Mouse (Mus musculus) hindlimb bud, embryonic 11.5 days (tissue): ENCODE data around the gene Ldlrap1.

Experiments
- DNase-seq: peaks from one replicate; pipeline ENCODE4 v3.0.0-alpha.2; 2012; ENCODE audit warnings: low read depth, low spot score; ENCODE audit errors: extremely low spot score

Gene Ldlrap1

DNA sequence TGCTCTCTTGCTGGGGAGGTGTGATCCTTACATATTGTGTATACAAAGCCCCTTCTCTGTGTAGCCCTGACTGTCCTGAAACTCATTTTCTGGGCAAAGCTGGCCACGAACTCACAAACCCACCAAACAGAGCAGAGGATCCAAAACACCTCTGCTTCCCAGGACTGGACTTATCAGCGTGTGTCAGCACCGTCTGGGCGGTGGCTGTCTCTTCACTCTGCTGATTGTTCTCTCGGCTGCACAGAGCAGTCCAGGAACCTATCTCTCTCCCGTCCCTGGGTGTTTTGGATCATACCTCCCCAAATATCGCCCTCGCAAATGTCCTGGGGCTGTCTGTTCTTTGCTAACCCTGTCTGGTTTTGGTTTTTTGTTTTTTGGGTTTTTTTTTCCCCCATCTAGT is 48.3 kb downstream of the Ldlrap1 start:
- DNase-seq, result no peak

DNA sequence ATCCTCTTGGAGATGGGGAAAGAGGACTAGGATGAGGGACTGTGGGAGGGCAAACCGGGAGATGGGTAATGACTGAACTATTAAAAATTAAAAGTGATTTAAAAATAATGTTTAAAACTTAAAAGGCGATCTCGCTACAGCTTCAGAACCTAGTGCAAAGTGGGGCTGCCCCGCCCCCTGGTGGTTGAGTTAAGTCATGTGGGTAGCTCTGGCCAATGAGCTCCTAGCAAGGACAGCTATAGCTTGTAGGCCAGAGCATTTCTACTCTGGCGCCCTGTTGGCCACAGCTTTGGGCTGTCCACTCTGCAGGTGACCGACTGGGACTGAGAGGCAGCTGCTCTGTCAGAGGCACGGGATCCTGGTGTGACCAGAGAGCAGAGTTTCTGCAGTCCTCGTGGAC is 53.9 kb downstream of the Ldlrap1 start:
- DNase-seq, result no peak

DNA sequence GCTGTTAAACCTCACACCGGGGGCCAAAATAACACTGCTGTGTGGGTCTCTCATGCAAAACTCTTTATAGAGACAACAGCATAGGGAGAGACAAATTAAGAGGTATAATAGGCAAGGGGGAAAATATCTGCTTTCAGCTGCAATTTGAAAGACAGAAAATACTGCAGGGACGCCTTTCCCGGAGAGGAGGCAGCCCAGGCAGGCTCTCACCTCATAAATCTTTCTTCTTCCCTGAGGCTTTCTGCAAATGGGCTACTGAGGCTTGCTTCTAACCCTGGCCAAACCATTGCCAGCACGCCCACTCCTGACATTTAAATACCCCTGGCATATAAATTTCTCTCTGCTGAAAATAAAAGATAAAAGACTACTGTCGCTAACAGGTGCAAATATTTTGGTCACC is 62.5 kb downstream of the Ldlrap1 start:
- DNase-seq, result no peak

DNA sequence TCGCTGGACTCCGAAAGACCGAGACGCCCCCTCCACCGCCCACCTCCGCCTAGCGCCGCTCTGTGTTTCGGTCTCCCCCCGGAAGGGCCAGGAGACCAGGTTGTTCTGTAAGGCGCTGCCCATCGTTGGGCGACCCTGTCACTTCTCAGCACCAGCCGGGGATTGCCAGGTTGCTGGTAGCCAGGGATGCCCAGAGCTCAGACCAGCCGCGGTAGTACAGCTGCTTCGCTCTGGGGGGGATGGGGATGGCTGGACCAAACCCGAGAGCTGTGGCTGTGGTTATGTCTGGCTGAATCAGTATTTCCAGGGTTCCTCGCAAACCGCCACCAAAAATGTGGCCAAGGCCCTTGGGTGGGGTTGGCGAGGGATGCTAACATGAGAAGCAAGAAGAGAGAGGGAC is 63.2 kb downstream of the Ldlrap1 start:
- DNase-seq, result no peak

DNA sequence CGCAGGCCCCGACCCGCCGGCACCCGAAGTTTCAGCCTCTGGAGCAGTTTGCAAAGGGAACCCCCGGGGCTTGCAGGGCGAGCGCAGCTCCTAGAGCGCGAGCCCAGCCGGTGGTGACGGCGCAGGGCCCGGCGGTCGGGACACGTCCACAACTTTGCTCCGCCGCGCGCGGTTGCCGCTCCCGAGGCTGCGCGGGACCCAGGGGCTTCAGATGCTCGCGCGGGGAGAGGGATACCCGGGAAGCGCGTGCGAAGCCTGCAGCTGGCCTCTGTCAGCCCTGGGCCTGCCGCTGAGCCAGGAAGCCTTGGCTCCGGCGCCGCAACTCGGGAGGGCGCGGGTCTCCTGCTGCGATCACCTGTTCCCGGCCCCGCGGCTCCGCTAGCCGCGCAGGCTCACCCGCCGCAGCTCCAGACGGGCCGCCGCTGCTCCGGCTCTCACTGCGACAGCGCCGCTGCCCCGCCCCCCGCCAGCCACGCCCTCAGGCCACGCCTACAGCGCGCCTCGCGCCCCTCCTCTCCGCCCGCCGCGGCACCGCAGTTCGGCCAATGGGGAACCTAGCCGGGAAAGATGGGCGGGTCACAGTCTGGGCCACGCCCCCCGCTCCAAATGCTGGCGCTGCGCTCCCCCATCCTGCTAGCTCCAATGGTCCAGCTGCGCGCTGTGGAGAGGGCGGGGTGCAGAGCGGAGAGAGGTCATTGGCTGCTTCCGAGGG is 63.8 kb downstream of the Ldlrap1 start, which contains the start of gene Man1c1:
Gene Man1c1 (minus strand): TSS at position 456 of the 712 bp plus-strand sequence.
- peak; percentile 79 for DNase-seq

DNA sequence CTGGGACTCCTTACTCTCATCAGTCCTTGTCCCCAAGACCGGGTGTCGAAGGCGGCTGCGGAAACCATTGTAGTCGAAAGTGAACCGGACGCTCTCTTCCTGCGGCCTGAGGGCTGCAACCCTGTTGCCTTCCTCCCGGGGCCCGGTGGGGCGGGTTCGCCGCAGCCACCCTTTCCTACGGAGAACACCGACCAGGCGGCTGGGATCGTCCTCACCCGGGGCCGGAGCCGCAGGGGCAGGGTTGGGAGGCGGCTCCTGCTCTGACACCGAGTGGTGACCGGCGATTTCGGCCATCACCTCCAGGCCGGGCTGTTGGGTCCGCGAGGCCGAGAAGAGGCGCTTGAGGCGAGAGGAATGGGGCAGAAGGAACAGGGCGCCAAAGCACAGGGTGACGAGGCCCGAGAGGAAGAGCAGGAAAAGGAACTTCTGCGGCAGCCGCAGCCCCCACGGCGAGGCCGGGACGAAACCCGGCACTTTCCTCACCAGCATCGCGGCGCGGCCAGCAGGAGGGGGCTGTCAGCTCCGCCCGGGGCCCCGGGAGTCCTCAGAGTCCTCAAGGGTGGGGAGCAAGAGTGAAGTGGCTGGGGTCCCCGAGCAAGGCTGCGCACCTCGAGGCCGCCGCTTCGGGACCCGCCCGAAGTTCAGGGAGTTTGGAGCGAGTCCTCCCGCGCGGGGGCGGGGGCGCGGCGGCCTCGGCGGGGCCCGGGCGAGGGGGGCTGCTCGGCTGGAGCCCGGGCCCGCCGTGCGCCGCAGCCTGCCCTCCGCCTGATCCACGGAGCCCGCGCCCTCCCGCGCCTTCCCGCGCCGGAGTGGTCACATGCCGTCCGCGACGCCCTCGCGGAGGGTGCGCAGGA is 64.6 kb downstream of the Ldlrap1 start:
- DNase-seq, result no peak

DNA sequence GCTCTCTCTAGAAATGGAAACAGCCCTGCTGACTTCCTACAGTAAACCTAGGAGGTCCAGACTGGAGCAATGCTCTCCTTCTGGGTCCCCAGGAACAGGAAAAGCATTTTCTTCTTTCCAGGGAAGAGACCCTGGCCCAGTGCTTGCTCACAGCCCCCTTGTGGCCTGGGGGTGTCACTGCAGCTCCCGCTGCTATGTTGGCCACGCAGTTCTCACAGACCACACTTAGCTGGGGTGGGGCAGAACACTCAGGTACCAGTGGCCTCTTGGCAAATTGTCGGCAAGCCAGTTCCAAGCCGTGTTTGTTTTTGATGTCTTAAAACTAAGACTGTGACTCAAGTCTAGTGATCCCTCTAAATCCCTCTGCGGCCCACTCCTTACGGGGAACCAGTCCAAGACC is 65.9 kb downstream of the Ldlrap1 start:
- DNase-seq, result peak; percentile 50

DNA sequence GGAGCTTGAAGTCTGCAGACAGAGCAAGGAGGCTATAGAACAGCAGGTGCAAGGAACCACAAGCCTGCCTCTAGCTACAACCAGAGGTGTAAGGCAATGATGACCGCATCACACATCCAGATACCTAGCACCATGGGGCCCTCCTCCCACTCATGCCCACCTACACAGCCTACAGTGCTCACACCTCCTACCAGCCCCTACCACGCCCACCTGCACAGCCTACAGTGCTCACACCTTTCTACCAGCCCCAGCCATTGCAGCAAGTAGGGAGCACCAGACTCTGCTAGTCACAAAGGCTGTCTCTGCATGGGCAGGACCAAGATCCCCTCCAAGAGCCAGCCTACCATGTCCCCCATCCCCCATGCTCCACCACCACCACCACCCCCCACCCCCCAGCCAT is 66.9 kb downstream of the Ldlrap1 start:
- DNase-seq, result no peak

DNA sequence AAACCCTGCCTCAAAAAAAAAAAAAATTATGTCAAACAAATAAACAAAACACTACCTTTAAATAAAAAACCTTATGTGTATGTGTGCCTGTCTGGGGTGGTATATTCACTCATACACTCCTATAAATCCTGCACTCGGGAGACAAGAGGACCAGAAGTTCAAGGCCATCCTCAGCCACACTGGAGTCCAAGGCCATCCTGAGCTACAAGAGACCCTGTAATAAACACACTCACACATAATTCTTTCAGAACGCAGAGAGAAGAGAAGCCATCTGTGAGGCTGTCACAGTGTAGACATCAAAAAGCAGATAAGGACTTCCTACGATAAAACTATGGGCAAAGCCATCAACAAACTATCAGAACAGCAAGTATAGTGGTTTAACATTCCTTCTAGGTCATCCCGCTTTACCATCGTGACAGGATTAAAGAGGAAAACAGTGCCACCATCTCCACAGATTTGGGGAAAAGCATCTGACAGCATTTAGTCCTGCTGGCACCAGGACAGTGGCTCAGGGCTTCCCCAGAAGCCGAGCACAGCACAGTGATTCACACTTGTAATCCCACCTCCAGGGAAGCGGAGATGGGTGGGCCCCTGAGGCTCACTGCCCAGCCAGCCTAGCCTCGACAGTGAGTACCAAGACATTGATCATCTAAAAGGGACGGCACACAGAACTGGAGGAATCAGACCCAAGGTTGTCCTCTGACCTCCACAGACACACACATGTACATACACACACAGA is 74.5 kb downstream of the Ldlrap1 start:
- no peak for DNase-seq

DNA sequence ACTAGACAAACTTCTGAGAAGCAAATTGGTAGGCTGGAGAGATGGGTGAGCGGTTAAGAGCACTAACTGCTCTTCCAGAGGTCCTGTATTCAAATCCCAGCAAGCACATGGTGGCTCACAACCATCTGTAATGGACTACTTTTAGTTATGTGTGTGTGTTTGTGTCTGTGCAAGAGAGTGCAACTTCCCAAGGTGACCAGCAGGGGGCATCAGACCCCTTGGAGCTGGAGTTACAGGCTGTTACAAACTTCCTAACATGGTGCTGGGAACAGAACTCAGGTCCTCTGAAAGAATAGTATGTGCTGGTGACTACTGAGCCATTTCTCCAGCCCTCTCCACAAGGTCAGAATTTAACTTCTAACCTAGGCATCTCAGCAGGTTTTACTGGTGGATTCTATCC is 75.4 kb downstream of the Ldlrap1 start:
- DNase-seq, result no peak
